Mouse (Mus musculus): ENCODE results near the gene Arhgef6.

Gene Arhgef6

DNA sequence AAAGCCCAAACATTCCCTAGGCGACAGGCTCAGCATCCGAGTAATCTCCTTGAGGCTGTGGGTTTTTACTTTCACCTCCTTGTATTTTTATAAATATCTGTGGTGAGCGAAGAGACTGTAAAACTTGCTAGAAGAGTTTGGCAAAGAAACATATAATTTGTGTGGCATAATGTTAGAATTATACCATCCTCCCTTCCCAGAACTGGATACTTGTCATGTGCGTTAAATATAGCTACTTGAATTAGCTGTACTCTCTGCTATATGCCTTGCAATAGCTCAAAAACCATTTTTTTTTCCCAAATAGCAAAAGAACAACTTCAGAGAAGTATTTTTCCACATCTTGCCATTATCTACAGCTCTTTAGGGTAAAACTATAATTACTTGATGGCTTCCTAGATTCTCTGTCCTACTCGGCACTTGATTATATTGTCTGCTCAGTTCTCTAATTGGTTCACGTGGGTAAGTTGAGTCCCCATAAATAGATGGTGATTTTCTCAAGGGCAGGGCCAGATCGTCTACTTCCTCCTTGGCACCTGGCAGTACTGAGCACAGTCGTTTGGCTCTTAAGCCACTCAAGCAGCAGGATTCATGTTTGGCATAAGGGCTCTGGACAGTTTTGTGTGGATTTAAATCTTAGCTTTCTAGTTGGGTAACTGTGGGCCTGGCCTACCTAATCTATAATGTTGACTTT, 35.2 kb downstream of the Arhgef6 start:
- peak in 1 of 2 experiments; percentile 11 for DNase-seq (ENCODE audit: low spot score in 2 of 2)

DNA sequence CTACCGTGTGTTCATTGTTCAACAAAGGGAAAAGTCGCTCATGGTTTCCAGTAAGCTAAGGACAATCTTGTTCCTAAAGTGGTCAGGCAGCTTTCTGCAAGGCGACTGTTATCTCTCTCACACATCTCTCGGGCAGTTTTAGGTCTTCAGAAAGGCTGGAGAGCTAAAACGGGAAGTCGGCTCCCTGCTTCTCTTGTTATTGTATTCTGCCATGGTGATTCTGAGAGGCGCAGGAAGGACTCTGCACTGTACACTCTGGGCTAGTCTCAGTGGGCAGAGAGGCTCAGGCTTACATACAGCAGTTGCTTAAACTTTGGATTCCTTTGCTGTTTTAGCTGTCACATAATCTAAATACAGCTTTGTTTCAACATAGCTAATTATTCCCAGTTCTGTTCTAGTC, 39.6 kb downstream of the Arhgef6 start:
- no peak for DNase-seq (ENCODE audit: low spot score in 2 of 2)

DNA sequence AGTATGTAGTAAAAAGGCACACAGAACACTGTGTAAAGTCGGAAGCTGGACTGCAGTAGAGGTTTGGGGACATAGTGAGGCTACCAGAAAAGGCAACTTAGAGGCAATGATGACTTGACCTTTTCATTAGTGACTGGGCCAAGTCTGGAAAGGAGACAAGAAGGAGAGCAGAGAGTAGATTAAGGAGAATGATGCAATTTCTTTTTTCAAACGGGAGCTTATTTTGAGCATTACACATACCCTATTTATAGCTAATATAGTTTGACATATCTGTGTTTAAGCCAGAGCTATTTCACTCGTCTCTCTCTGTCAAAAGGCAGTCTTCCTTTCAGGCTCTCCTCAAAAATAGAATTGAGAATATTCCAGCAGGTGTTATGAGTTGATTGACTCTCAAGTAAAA, 50.1 kb downstream of the Arhgef6 start:
- DNase-seq (ENCODE audit: low spot score in 2 of 2): no peak

- no peak for DNase-seq (ENCODE audit: low spot score in 2 of 2)
Observed at GRCm38 (mm10) chrX:57286281-57286680, 52.2 kb downstream of the Arhgef6 start.

DNA sequence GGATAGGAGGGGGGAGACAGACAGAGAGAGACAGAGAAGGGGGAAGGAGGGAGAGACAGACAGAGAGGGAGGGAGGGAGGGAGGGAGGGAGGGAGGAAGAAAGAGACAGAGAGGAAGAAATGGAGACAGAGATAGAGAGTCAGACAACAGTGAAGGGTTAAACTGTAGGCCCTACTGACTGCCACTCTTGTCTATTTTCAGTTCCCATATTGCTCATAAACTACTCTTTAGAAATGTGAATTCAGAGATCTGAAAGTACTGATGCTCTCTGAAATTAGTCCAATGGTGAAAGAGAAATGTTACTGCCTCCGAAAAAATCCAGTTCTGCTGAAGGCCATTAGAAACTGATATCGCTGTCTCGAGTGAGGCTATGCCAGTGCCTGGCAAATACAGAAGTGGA, 56.3 kb downstream of the Arhgef6 start:
- no peak for DNase-seq (ENCODE audit: low spot score in 2 of 2)

GRCm38 (mm10) chrX:57277560-57278335, 60.8 kb downstream of the Arhgef6 start:
- no peak for DNase-seq (ENCODE audit: low spot score in 2 of 2)

GRCm38 (mm10) chrX:57263515-57263914, 75.0 kb downstream of the Arhgef6 start:
- no peak for DNase-seq (ENCODE audit: low spot score in 2 of 2)

GRCm38 (mm10) chrX:57260744-57261143, 77.8 kb downstream of the Arhgef6 start:
- DNase-seq (ENCODE audit: low spot score in 2 of 2): peak in 1 of 2 experiments; percentile 9

DNA sequence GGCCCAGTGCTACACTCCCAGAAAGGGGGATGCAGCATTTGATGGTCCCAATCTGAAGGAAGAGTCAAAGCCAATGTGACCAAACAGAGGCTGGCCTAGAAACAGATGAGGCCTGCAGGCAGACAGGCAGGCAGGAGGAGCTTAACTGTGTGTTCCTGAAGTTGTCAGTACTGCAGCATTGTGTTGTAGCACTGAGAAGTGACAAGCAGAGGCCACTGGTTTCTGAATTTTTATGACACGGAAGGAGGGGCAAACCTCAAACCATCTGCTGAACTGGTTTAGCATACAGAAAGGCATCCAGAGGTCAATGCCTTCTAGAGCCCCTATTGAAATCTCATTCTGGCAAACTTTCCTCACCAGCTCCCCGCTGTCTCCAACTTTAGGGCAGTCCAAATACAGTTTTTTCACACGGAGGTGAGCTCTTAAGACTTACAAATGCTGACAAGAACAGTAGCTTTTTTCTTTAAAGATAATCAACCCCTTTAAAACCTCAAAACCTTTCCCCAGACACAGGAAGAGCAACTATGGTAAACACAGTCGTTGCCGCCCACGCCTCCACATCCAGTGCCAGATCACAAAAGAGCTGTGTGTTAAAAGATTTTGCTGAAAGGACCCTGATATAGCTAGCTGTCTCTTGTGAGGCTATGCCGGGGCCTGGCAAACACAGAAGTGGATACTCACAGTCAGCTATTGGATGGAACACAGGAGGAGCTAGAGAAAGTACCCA, 85.0 kb downstream of the Arhgef6 start:
- DNase-seq (ENCODE audit: low spot score in 2 of 2): no peak

GRCm38 (mm10) chrX:57238572-57238971, 100.0 kb downstream of the Arhgef6 start:
- no peak for DNase-seq (ENCODE audit: low spot score in 2 of 2)

DNA sequence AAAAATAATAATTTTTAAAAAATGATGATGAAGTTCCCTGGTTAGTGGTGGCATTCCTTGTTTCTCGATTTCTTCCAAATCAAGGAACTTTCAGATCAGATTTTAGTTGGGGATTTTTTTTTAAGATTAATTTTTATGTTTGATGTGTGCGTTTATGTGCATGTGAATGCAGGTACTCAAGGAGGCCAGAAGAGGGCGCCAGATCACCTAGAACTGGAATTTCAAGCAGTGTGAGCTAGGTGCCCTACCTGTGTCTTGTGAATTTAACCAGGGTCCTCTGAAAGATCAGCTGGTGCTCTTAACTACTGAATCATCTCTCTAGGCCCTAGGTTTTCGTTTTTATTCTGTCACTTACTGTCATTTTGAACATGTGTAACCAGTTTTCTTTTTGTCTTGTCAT, 102.5 kb downstream of the Arhgef6 start:
- DNase-seq (ENCODE audit: low spot score in 2 of 2): no peak

GRCm38 (mm10) chrX:57233596-57233995, 104.9 kb downstream of the Arhgef6 start:
- peak in 1 of 2 experiments; percentile 10 for DNase-seq (ENCODE audit: low spot score in 2 of 2)

- DNase-seq (ENCODE audit: low spot score in 2 of 2): no peak
Observed at GRCm38 (mm10) chrX:57228178-57228577, 110.4 kb downstream of the Arhgef6 start.

DNA sequence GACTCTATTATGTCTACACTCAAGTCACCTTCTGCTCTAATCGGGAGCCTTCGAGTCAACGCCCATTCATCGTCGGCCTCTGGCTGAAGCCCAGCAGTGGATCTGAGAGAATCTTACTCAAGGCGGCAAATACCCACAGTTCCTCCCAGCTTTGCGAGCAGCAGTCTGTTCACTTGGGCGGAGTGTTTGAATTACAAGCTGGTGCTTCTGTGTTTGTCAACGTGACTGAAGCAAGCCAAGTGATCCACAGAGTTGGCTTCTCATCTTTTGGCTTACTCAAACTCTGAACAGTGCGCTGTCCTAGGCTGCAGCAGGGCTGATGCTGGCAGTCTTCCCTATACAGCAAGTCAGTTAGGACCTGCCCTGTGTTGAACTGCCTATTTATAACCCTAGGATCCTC, 115.2 kb downstream of the Arhgef6 start:
- DNase-seq (ENCODE audit: low spot score in 2 of 2): no peak

DNA sequence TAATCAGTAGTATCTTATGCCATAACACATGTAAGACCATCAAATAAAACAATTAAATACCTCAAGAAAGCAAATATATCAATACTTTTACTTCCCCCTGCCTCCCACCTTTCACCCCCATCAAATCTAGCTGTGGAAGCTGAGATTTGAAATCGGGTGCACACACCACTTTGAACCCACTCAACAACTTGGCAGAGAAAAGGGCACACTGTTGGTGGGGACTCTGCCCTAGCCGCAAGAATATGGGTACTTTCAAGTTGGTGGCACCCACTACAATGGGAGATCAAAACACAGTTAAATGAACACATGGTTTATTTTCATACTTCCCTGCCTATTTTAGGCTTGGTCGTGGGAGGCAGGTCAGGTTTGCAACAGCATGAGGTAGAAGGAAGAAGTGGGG, 116.6 kb downstream of the Arhgef6 start:
- no peak for DNase-seq (ENCODE audit: low spot score in 2 of 2)

DNA sequence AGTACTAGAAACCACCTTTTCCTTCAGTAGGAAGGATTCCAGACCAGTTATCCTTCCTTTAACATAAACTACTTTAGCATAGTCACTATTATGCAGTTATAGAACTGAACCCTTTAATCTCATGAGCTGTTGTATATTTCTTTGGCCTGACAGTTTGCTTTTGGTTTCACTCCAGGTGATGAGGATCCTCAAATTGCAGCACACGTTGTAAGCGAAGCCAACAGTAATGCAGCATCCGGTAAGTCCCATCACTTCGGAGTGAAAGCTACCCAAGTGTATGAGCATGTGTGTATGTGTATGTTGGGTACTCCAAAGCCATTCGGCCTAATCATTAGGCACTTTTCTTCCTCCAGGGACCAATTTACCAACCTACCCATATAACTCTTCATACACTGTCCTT, 119.0 kb downstream of the Arhgef6 start:
- DNase-seq (ENCODE audit: low spot score in 2 of 2): no peak

- no peak for DNase-seq (ENCODE audit: low spot score in 2 of 2)
Observed at GRCm38 (mm10) chrX:57216271-57216670, 122.3 kb downstream of the Arhgef6 start.

- DNase-seq (ENCODE audit: low spot score in 2 of 2): no peak
Observed at GRCm38 (mm10) chrX:57215495-57215894, 123.0 kb downstream of the Arhgef6 start.

DNA sequence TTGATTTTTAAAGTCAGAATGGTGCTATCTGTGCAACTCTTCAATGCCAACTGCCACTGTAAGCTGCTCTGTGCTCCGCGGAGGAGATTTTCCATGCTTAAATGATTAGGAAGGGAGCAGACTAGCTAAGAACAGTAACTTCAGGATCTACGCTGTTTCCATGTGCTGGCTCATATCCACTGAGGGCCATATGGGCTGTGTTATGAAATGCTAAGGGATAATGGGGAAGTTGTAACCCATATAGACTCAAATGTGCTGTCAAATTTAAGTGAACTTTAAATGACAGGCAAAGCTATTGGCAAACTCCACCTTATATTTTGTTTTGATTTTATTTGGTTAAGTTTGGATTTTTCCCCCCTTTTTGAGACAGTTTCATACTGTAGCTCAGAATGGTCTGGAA, 125.7 kb downstream of the Arhgef6 start:
- no peak for DNase-seq (ENCODE audit: low spot score in 2 of 2)

- DNase-seq (ENCODE audit: low spot score in 2 of 2): no peak
Observed at GRCm38 (mm10) chrX:57211876-57212275, 126.7 kb downstream of the Arhgef6 start, which contains the start of gene Cd40lg. Gene Cd40lg (plus strand): TSS chrX:57212143.

- DNase-seq (ENCODE audit: low spot score in 2 of 2): no peak
Observed at GRCm38 (mm10) chrX:57210591-57210990, 127.9 kb downstream of the Arhgef6 start.

DNA sequence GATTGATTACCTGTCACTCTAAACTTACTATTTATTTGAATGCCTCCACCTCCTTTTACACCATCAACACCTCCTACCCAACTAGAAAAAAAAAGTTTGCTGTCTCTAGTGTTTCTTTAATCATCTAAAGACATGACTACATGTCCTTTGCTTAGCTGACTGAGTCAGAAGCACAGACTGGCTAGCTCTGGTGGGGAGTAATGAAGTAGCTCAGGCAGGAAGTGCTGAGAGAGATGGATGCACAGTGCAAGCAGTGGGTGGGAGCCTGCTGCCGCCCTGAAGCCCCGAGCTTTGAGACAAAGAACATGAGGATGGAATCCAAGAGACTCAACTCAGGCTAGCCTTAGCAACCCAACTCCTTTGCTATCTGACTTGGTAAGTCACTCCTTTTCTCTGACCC, 138.1 kb downstream of the Arhgef6 start:
- no peak for DNase-seq (ENCODE audit: low spot score in 2 of 2)

DNA sequence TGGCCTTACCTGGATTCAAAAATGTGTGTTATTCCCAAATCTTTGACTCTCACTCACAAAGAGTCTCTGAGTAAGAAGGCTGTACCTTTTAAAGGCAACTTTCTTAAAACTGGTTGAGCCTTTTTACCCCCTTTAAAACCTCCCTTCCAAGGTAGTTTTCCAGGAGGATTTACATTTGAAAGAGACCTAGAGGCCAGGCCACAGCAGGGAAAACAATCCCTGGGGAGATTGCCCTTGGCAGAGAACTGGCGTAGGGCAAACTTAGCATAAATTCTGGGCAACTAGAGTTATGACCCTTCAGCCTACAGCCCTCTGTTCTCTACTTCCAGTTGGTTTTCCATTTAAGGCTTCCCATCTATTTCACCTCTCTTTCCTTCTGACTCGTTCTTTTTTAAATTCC, 140.5 kb downstream of the Arhgef6 start:
- DNase-seq (ENCODE audit: low spot score in 2 of 2): no peak
